Mouse (Mus musculus) heart, postnatal 14 days (tissue): ENCODE results near the gene Gpkow. TPM values are rescaled to one million over a fixed set of nuclear protein-coding genes. Genes with fewer than 3 reads are reported as not detected.

ENCODE experiments used
- DNase-seq, 2 experiments: peaks; one replicate each; pipeline ENCODE4 v3.0.0; 2021 to 2022
- intact Hi-C: fragments of 180-260 bp; cut with DNase I; formaldehyde crosslinking; loops from one replicate; pipeline ENCODE4 v1.15.1; 2025
- long read RNA-seq, 2 experiments: library from polyadenylated mRNA; stranded (forward); transcript quantifications; one replicate each; pipeline ENCODE4 v2.0.0; 2021
- total RNA-seq, 2 experiments: library from RNA; stranded (reverse); gene quantifications; 2 replicates each; pipeline ENCODE4 v1.2.3; 2021

The Gpkow gene
- total RNA-seq: 10 to 100 TPM; 21.4 to 21.5 TPM
- long read RNA-seq, experiment 1, transcript Gpkow-201 (11 exons, 3,579 nt): major isoform, 33 of 37 reads
- long read RNA-seq, experiment 1, partial matches to known transcripts: 0 of 37 reads
- long read RNA-seq, experiment 1, other reads (novel, unspliced or antisense): 4 of 37 reads
- long read RNA-seq, experiment 2, transcript Gpkow-201 (11 exons, 3,579 nt): major isoform, 38 of 46 reads
- long read RNA-seq, experiment 2, partial matches to known transcripts: 2 of 46 reads
- long read RNA-seq, experiment 2, other reads (novel, unspliced or antisense): 6 of 46 reads

DNA sequence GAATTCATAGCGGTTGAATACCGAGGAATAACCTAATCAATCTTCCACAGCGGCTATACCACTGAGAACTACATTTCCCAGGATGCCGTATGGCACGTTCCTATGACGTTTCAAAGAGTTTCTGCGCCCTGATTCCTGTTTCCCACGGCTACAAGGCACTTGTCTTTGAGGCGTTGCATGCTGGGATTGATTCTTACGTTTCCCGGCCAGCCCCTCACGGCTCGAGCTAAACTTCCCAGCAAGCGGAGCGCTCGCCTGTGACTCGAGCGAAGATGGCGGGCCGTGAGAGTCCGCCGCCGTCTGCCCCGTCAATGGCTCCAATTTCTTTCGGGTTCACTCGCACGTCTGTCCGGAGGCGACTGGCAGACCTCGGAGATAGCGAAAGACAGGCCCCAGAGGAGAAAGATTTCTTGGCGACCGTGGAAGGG is at the start of gene Gpkow:
Gene Gpkow, plus strand, starts transcription at position 178 of the 428 bp plus-strand sequence.
- intact Hi-C loops: loop anchor here (10.0 kb wide), 1 partner anchor 372 kb away; no protein-coding TSS in a partner anchor
- peak; percentile 69 to 80 for DNase-seq

DNA sequence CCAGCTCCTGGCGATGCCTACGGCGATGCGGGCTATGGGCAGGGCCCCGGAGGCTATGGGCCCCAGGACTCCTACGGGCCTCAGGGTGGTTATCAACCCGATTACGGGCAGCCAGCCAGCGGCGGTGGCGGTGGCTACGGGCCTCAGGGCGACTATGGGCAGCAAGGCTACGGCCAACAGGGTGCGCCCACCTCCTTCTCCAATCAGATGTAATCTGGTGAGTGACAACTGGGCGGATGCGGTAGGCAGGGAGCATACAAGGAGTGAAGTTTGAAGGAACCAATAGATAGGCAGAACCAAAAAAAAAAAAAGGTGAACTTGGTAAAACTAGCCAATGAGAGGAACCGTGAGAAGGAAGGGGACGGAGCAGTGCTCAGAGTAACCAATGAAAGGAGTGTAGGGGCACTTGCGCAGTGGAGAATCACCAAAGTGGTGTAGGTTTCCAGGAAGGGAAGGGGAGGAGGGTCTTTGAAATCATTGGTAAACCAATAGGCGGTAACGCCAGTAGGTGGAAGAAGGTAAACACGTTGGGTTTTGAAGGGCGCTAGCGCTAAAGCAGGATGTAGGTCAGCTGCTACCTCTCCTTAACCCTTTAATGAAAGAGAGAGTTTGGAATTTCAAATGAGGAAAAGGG is 48.1 kb upstream of the Gpkow start:
- DNase-seq: peak; percentile 76 to 78
- intact Hi-C loops: loop anchor here (2.0 kb wide), 1 partner anchor 46 kb away; no protein-coding TSS in a partner anchor

DNA sequence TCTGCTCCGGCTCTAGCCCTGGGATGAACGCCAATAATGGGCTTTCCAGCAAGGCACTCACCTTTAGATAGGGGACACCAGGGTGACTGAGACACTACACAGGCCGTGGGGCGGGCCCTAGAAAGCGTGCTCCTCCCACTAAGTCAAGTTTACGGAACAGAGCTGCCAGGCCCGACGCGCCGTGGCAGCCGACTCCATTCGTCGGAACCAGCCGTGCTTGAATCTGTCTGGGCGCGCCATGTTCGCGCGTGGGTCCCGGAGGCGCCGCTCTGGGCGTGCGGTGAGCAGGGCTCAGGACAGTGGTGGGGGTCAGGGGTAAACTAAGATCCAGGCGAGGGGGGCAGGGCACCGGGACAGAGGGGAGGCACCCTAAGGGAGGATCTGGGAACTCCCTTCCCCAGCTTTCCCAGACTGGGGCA is 39.7 kb upstream of the Gpkow start, which contains the start of gene Prickle3:
Gene Prickle3, plus strand, starts transcription at position 40 of the 419 bp plus-strand sequence.
- intact Hi-C loops: no loop called here
- DNase-seq: peak; percentile 67 to 72

DNA sequence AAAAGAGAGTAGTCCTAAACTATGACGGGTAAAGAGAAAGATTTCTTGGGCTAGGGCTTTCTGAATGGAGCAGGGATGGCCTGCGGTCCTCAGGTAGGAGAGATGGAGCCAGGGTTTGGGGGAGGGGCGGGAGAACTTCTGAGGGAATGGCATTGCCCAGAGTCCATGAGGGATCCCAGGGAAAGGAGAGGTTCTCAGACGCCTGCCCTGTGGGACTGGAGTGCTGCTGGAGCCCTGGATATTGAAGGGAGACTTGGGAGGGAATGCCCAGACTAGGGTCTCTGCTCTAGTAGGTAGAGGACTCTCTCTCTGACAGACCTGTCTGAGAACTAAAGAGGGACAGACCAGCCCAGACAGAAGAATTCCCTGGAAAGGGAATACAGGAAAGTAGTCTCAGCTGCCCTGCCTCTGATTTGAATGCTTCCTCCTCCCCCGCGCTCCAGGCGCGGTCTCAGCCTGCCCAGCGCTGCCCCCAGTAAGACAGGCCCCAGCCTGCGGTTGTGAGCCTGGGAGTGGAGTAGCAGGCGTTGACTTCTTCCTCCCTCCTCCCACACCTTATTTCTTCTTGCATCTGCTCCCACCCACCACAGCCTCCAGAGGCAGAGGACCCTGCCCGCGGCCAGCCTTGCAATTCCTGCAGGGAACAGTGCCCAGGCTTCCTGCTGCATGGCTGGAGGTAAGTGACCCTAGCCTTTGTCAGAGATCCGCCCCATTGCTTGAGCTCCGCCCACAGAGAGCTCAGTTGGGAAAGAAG is 38.7 kb upstream of the Gpkow start:
- peak; percentile 56 to 58 for DNase-seq
- intact Hi-C loops: no loop called here

DNA sequence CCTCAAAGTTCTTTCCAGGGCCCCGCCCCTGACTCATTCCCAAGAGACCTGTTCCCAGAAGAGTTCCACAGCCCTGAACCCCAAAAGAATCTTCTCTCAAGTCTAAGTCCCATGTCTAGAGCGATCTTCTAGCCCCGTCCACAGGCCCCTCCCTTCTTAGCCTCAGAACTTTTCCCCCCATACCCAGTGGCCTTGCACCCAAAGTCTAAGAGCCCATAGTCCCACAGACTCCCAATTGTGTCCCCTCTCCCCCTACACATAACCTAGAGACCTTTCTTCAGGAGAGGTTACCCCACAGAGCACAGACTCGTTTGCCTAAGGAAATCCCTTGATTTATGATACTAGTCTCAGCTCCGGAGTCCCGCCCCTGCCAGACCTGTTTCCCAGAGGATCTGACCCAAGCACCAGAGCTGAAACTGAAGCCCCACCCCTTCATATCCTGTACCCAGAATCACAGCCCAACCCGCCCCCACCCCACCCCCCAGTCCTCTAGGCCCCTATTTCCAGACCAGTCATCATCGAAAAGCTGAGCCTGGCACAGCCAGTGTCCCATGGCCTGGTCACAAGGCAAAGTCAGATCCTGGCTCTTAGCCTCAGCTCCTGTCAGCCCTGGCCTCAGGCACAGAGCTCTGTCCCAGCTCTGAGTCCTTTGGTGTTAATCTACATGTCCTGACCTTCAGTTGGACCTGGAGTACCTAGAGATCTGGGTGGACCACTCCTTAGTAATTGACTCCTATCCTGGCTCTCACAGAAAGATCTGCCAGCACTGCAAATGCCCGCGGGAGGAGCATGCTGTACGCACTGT is 37.9 kb upstream of the Gpkow start:
- intact Hi-C loops: no loop called here
- peak; percentile 32 to 44 for DNase-seq

DNA sequence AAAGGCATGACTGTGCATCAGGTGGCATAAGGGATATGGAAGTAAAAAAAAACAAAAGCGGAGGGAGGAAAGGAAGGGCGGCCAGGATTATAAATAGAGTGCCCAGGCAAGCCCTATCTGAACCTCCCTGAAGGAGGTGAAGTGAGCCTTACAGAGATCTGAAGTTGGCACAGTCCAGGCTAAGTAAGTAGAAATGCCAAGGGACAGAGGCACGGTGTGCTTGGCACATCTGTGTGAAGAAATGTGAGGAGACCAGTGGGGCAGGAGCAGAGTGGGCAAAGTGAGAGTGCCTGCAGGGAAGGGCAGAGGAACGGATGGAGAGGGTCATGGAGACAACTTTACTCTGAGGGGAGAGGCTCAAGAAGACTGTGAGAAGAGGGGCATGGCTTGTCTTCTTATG is 35.8 kb upstream of the Gpkow start:
- DNase-seq: no peak

DNA sequence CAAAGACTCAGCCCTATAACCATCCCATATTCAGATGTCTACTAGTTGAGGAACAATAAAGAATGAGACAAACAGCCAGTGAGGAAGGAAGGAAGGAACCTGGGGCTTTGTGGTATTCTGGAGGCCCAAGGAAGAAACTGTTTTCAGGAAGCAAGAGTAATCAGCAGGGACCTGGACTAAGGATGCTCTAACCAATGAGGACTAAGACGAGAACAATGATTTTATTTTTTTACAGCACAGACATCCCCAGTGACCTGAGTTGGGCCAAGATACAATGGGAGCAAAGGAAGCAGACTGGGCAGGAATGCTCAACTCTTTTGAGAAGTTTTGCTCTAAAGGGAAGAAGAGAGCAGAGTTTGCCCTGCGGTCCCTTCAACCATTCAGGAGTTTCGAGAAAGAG is 34.0 kb upstream of the Gpkow start:
- no peak for DNase-seq
- intact Hi-C loops: no loop called here

More for the DNA sequence above, 35.8 kb upstream of the Gpkow start:
- intact Hi-C loops: no loop called here

DNA sequence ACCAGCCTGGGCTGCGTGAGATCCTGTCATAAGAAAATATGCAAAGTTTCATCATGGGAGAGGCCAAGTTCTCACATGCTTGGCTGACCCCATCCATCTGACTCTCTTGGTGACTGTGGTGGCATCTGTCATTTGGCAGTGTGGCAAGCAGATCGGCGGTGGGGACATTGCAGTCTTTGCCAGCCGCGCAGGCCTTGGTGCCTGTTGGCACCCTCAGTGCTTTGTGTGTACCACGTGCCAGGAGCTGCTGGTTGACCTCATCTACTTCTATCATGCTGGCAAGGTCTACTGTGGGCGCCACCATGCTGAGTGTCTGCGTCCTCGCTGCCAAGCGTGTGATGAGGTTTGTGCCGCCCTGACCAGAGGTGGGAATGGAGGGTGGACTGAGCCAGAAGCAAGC is 32.1 kb upstream of the Gpkow start:
- DNase-seq: peak; percentile 22 to 41
- intact Hi-C loops: no loop called here

DNA sequence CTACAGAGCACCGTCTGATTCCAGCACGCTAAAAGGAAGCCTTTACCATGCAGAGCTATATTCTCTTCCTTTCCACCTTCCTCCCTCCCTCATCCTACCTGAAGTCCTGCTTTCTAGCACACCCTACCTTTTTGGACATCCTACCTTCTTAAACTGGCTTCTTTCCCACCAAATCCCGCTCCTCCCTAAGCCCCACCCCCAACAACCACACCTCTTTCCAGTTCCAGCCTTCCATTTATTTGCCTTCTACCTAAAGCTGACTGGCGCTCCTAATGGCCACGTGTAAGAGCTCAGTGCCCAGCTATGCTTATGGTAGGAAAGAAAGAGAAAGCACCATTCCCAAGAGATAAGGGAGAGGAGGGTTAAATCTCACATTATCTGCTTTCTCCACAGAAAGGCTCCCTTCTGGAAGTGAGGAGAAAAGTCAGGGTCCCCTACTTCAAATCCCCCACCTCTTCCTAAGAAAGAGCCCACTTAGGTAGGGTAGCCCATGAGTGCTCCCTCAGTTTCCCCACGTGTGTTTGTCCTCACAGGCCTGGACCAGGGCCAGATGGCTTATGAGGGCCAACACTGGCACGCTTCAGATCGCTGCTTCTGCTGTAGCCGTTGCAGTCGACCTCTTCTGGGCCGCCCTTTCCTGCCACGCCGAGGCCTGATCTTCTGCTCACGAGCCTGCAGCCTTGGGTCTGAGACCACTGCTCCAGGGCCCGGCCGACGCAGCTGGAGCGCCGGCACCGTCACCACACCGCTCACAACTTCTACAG is 31.0 kb upstream of the Gpkow start:
- no peak for DNase-seq
- intact Hi-C loops: no loop called here

DNA sequence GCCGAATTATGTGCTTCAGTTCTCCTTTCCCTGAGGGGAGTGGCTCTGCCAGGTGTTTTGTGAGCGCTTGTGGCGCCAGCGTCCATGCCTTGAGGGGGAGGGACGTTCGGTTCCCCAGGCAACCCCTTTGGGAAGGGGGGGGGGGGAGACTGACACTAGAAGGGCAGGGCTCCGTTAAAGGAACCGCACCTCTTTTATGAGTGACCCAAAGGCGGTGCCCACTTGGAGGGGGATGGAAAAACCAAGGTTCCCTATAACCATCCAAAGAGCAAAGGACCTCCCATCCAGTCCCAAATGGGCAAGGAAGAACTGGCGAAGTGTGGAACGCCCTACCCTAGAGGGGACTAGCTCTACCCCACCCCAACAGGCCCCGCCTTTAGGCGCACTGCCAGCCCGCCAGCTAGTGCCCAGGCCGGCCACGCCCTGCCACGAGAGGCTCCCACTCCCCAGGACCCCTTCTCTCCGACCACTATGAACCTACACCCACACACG is 26.5 kb upstream of the Gpkow start:
- intact Hi-C loops: no loop called here

DNA sequence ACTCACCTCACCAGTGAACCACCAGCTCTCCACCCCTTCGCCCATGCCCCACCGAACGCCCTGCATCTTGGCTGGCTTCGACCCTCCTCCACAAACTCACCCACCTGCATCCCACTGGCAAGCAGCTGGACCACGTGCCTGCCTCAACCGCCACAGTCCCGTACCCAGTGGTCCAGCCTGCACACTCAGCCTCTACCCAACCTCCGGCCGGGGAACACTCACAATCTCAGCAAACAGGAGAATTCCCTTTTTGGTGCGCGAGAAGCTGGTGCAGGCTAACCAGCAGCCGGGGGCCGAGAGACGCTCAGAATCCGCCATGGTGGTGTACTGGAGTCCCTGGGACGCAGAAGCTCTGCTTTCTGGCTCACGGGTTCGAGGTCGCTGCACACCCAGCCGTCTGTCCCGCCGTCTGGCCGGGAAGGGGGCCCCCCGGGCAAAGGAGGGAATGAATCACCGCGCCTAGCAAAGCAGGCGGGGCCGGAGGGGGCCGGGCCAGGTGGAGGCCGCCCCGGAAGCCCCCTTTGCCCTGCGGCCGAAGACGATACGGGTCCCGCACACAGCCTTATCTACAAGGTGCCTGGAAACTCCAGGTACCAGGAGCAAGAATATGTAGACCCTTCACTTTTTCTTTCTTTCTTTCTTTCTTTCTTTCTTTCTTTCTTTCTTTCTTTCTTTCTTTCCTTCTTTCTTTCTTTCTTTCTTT is 25.9 kb upstream of the Gpkow start, which contains the start of gene Plp2:
Gene Plp2, minus strand, starts transcription at position 470 of the 703 bp plus-strand sequence.
- intact Hi-C loops: no loop called here
- peak; percentile 40 to 49 for DNase-seq

More for the DNA sequence above, 26.5 kb upstream of the Gpkow start:
- peak; percentile 75 to 76 for DNase-seq

DNA sequence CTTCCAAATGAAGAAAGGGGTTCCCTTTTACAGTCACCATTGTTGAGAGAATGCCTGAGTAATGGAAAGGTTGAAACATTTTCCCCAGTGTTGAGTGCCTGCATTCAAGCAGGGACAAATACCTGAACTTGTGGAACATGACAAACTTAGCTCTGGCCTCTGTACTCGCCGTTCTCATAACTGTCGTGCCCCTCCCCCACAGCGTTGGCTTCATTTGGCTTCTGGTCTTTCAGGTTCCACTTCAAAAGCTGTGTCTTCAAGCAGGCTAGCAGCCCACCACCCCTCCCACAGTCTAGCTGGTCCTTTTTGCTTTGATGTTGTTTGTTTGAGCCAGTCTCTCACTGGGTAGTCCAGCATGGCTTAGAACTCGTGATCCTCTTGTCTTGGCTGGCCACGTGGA is 24.2 kb upstream of the Gpkow start:
- intact Hi-C loops: no loop called here
- DNase-seq: no peak

DNA sequence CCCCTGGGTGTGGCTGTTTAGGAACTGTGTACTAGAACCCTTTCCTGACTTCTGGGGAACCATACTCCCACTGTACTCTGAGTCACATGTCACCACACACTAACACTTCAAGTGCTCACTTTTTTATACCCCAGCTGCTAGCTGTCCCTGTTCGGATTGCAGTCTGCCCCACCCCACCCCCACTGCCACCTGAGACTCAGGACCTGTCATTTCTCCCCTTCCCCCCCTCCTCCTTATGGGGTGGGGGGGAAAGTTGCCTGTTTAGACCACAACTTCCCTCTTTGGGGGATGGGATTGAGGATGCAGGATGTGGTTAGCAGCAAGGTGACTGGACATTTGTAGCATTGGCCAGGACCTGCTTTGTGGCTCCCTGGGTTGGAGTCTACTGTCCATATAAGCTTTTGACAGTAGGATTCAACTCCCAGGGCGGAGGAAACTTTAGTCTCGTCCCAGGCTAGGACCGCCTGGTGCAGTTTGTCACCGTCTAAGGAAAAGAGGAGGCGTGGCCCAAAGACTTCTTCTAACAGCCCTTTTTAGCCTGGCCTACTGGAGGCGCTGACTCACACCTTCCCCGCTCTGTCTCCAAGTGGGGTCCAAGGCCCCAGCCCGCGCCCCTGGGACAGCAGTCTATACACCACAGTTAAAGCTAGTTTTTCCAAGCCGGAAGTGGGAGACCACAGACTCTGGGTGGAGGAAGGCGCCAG is 23.2 kb upstream of the Gpkow start:
- intact Hi-C loops: no loop called here
- DNase-seq: no peak

DNA sequence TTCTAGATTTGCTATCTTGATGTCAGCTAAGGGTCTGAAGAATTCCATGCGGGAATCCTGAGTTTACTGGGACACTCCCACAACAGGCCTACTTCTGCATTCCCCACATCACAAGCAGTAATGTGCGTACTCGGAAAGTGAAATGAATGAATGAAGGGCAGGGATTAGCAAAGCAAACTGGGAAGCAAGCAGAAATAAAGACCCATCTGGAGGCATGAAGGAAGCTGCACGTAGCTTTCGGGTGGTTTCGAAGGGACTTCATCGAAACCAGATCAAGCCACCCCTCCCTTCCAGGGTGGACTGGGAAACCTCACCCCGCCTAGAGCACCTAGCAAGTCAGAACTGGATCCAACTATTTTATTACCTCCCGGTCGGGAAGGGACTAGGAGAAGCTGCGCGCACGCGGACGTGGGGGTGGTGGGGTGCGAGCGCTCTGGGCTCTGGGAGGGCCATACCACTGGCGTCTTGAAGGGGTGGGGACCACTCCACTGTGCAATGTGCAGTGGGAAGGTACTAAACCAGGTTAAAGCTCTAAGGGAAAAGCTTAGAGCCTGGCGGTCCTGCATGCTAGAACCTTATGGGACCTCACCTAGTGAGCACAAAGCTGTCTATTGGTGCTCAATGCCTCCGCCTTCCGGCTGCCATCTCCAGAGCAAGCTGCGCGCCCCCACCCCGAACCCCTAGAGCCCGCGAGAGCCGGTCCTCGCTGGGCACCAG is 22.5 kb upstream of the Gpkow start:
- intact Hi-C loops: no loop called here

DNA sequence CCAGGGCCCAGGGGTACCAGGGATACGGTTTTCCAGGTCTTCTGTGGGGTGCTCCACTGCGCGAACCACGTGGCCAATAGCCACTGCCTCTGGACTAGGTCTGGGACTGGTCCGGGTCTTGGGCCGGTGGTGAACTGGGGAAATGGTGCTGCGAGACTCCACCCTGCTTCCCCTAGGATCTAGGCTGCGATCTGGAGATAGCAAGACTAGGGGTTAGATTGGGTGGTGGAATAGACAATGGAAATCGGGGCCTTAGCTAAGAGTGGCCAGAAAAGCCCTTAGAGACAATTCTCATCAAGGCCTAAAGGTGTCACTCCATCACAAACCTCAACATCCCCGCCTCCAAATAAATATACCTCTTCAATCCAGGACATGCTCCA is 21.9 kb upstream of the Gpkow start:
- DNase-seq: no peak
- intact Hi-C loops: no loop called here

More for the DNA sequence above, 22.5 kb upstream of the Gpkow start:
- no peak for DNase-seq

DNA sequence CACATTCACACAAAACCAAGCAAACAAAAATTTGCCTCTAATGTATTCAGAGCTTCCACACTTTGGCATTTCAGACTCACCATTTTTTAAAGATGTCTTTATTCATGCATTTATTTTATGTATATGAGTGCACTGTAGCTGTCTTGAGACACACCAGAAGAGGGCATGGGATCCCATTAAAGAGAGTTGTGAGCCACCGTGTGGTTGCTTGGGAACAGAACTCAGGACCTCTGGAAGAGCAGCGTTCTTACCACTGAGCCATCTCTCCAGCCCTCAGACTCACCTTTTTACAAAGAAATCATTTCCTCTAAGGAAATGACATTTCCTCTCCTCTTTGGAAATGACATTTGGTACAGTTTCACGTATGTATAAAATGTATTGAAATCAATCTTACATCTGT is 17.9 kb upstream of the Gpkow start:
- intact Hi-C loops: no loop called here
- no peak for DNase-seq

DNA sequence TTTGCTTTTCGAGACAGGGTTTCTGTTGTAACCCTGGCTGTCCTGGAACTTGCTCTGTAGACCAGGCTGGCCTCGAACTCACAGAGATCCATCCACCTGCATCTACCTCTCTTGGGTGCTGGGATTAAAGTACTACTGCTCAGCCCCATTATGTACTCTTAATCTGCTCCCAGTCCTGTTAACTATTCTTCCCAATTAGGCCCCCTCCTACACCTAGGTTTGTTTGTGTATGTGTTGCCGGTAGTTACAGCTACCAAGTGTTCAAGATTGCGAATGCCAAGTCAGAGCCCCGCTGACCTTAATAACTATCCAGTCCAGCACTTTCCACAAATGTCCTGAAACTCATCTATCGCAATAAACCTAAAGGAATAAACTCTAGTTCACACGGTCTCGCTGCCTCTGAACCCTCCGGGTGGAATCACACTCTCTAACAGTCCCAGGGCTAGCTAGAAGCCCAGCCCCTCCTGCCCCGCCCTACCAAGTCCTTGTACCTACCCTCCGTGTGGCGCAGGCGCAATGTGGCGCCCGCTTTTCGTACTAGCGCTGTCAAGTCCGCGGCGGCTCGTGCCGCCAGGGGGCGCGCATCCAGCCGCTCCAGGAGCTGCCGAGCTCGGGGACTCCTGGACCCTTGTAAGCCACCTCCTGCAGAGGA is 17.4 kb upstream of the Gpkow start:
- DNase-seq: peak; percentile 94 to 95
- intact Hi-C loops: no loop called here
